Mouse (Mus musculus) macrophage (primary cell): ENCODE results near the gene Gfpt1. TPM values are rescaled to one million over a fixed set of nuclear protein-coding genes. Genes with fewer than 3 reads are reported as not detected.
"Not testable (repeated sequence)": the region's sequence is repeated elsewhere in the genome, so short reads cannot be mapped to it uniquely, and the experiment has no call there.

Experiments used
- H3K27ac ChIP-seq: fragments of 350-480 bp; formaldehyde crosslinking; 2 replicates; pipeline ENCODE4 v1.9.0; 2021
- H3K36me3 ChIP-seq: fragments of 350-480 bp; formaldehyde crosslinking; 2 replicates; pipeline ENCODE4 v1.9.0; 2021; ENCODE audit errors: inconsistent target
- H3K4me3 ChIP-seq: fragments of 350-480 bp; formaldehyde crosslinking; 2 replicates; pipeline ENCODE4 v1.9.0; 2021; ENCODE audit errors: inconsistent target
- H3K79me2 ChIP-seq: fragments of 350-480 bp; formaldehyde crosslinking; 2 replicates; pipeline ENCODE4 v1.9.0; 2021; ENCODE audit errors: inconsistent target
- WGBS: methylation state at CpG from one replicate; pipeline ENCODE4 v1.1.7; 2026; ENCODE audit warnings: inconsistent platforms; ENCODE audit not compliant: missing documents; 5-methylcytosine and 5-hydroxymethylcytosine counted together
- polyA plus RNA-seq: library from polyadenylated mRNA; stranded (reverse); fragments of 250-400 nt; gene quantifications from 3 replicates; pipeline ENCODE4 v1.2.4, GENCODE M21; 2018; ENCODE audit warnings: inconsistent platforms

Gene Gfpt1
- polyA plus RNA-seq, 1 experiment from 2014 or later: 30.0 TPM

- H3K36me3 ChIP-seq: peaks cover 33% of the 10 kb centered on the region; the same call in 1 of the 2 replicates
- no peak overlapping the region for H3K27ac ChIP-seq
- H3K4me3 ChIP-seq: no peak overlapping the region
Observed at GRCm38 (mm10) chr6:87028881-87029280, 13.8 kb upstream of the Gfpt1 start.

GRCm38 (mm10) chr6:87031310-87031709 is 11.3 kb upstream of the Gfpt1 start:
- not testable (repeated sequence) for H3K4me3 ChIP-seq, H3K79me2 ChIP-seq, H3K27ac ChIP-seq
- H3K36me3 ChIP-seq: peaks cover 15% of the 10 kb centered on the region; the same call in 1 of the 2 replicates
- WGBS: 91% methylated on average over 7 of the region's 7 CpGs

More at GRCm38 (mm10) chr6:87028881-87029280, 13.8 kb upstream of the Gfpt1 start:
- no peaks in the 10 kb centered on the region for H3K79me2 ChIP-seq

DNA sequence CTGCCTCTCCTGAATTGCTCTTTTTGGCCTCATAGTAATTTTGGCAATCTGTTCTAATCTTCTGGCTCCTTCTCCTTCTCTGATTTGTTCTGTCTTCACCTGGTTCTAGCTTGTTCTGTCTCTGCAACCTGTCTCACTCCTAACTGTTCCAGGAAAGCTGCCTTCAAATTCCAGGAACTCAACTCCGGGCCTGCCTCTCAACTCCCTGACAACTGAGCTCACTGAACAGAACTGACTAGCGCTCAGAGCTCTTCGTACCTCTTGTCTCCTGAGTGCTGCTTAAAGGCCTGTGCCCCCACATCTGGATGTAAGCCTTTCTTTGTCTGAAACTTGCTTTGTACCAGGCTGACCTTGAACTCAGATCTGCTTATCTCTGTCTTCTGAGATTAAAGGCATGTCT is 10.2 kb upstream of the Gfpt1 start:
- Histone ChIP-seq H3K79me2 (no peaks in the 10 kb centered on the region), H3K27ac (no peak overlapping the region), H3K36me3 (peaks cover 15% of the 10 kb centered on the region; the same call in 1 of the 2 replicates), H3K4me3 (no peak overlapping the region)
- 98% methylated on average over 3 of the region's 3 CpGs for WGBS

GRCm38 (mm10) chr6:87034395-87034794 is 8.3 kb upstream of the Gfpt1 start:
- H3K36me3 ChIP-seq: peaks cover 4% of the 10 kb centered on the region; the same call in 1 of the 2 replicates
- 90% methylated on average over 3 of the region's 3 CpGs for WGBS
- H3K79me2 ChIP-seq: no peaks in the 10 kb centered on the region
- no peak overlapping the region for H3K27ac ChIP-seq
- no peak overlapping the region for H3K4me3 ChIP-seq

GRCm38 (mm10) chr6:87037826-87038620 is 4.6 kb upstream of the Gfpt1 start:
- Histone ChIP-seq H3K27ac (0 out of 2 replicates have a peak overlapping the region, but pooled peaks have one; percentile 0), H3K4me3 (no peak overlapping the region), H3K36me3 (no peaks in the 10 kb centered on the region), H3K79me2 (peaks cover 2% of the 10 kb centered on the region; the same call in 1 of the 2 replicates)
- 29% methylated on average over 10 of the region's 10 CpGs for WGBS

DNA sequence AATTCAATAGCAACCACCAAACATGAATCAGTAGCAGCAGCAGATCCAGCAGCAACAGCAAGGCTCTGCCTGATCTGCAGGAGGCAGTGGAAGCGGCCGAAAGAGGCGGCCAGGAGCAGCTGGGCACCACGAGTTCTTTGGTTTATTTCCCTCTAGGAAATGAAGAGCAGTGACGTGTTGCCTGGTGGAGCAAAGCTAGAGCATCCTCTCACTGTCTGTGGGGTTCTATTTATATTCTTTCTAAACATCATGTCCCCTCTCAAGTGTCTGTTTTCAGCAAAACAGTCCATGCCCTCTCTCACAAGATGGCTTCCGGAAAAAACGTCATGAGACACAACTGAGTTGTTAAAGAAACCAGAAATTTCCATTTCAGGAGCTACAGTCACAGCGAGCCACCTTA is 3.5 kb upstream of the Gfpt1 start:
- WGBS: 93% methylated on average over 8 of the region's 8 CpGs
- no peaks in the 10 kb centered on the region for H3K36me3 ChIP-seq
- no peak overlapping the region for H3K27ac ChIP-seq
- no peak overlapping the region for H3K4me3 ChIP-seq
- H3K79me2 ChIP-seq: peaks cover 14% of the 10 kb centered on the region

DNA sequence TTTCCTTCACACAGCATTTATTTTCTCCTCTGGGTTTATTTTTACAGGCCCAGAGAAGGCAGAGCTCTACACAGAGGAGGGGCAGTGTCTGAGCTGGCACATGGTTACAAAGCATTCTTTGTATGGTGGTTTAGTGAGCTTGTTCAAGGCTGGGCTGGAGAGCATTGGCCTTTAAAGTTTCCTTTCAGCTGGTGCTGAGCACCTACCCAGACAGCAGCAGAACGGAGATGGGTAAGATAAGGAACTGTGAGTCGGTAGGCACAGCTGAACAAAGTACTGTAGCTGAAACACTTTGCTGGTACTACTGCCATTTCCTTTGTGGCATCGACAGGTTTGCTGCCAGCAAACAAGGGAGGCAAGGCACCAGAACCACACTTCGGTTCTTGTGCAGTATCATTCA is 1.7 kb upstream of the Gfpt1 start:
- no peak overlapping the region for H3K4me3 ChIP-seq
- no peaks in the 10 kb centered on the region for H3K36me3 ChIP-seq
- 55% methylated on average over 4 of the region's 4 CpGs for WGBS
- H3K27ac ChIP-seq: no peak overlapping the region
- H3K79me2 ChIP-seq: peaks cover 29% of the 10 kb centered on the region

DNA sequence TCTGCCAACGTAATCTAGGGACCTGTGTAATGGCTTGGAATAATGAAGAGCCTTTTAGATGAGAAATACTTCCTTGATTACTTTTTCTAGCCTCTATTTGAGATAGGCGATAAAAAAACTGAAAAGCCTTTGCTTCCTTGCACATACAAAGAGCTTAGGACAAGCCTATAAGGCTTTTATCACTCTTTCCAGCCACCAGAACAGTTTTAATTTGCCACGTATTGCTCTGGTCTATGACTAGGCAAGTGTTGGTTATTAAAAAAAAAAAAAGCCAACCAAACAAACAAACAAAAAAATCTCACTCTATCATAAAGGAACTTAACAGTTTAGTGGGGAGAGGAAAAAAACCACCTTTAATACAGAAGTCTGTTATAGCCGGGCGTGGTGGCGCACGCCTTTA is 1.2 kb upstream of the Gfpt1 start:
- Histone ChIP-seq H3K36me3 (no peaks in the 10 kb centered on the region), H3K27ac (0 out of 2 replicates have a peak overlapping the region, but pooled peaks have one; percentile 83), H3K79me2 (peaks cover 34% of the 10 kb centered on the region), H3K4me3 (no peak overlapping the region)
- WGBS: 76% methylated on average over 5 of the region's 7 CpGs

DNA sequence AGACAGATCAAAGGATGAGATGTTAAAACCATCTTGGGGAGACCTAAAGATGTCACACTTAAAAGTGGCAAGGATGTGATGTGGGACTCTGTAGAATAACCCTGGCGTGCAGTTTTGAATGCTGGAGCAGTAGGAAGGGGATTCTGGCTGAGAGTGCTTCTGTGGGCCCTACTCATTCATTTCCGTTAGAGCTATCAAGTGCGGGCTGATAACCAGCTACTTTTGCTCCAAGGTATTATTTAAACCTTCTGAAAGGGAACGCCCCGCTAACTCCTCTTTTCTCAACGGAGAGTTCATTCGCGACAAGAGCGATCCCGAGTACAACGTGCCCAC is 676 bp upstream of the Gfpt1 start:
- Histone ChIP-seq H3K4me3 (peak overlapping the region; percentile 48), H3K36me3 (no peaks in the 10 kb centered on the region), H3K27ac (peak overlapping the region; percentile 83), H3K79me2 (peaks cover 37% of the 10 kb centered on the region)
- 2% methylated on average over 11 of the region's 11 CpGs for WGBS

DNA sequence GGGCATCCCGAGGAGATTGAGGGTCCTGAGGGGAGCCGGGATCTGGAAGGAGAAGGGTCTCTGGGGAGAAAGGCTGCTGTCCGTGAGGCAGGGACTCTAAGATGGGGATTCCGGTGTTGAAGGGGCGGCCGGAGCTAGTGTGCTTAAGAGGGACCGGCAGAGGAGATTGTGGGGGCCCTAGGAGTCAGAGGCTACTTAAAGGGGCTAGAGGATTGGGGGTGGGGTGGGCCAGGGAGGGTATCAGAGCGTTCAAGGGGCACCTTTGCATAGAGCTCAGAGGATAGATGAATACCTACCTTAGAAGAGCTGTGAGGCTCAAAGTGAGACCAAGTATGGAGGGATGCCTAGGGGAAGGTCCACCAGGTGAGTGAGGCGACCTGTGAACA is 478 bp downstream of the Gfpt1 start:
- Histone ChIP-seq H3K4me3 (peak overlapping the region; percentile 89), H3K79me2 (peaks cover 43% of the 10 kb centered on the region), H3K27ac (peak overlapping the region; percentile 47), H3K36me3 (no peaks in the 10 kb centered on the region)
- 4% methylated on average over 9 of the region's 9 CpGs for WGBS

DNA sequence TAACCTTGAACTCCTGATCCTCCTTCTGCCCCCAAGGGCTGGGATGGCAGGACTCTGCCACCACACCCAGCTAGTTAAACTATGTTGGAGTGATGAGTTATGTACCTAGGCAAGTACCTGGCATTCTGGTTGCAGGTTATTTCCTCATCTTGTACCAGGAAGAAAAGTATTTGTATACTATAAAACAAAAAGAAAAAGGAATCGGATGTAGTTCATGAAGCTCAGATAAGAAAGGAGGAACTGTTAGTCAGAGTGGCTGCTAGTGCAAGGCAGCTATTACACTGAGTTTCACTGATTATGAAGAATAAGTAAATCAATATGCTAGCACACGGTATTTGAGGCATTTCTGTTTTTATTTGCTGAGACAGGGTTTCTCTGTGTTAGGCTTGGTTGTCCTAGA is 2.2 kb downstream of the Gfpt1 start:
- 51% methylated on average over 2 of the region's 2 CpGs for WGBS
- Histone ChIP-seq H3K27ac (no peak overlapping the region), H3K4me3 (no peak overlapping the region), H3K79me2 (peaks cover 49% of the 10 kb centered on the region), H3K36me3 (no peaks in the 10 kb centered on the region)

- Histone ChIP-seq H3K79me2 (peaks cover 49% of the 10 kb centered on the region), H3K4me3 (no peak overlapping the region), H3K36me3 (no peaks in the 10 kb centered on the region), H3K27ac (no peak overlapping the region)
- WGBS: 97% methylated on average over 3 of the region's 3 CpGs
Observed at GRCm38 (mm10) chr6:87045507-87045906, 2.9 kb downstream of the Gfpt1 start.

- not testable (repeated sequence) for H3K27ac ChIP-seq, H3K4me3 ChIP-seq
- peaks cover 40% of the 10 kb centered on the region for H3K79me2 ChIP-seq
- 95% methylated on average over 6 of the region's 7 CpGs for WGBS
- H3K36me3 ChIP-seq: peaks cover 19% of the 10 kb centered on the region
Observed at GRCm38 (mm10) chr6:87048712-87049111, 6.1 kb downstream of the Gfpt1 start.

DNA sequence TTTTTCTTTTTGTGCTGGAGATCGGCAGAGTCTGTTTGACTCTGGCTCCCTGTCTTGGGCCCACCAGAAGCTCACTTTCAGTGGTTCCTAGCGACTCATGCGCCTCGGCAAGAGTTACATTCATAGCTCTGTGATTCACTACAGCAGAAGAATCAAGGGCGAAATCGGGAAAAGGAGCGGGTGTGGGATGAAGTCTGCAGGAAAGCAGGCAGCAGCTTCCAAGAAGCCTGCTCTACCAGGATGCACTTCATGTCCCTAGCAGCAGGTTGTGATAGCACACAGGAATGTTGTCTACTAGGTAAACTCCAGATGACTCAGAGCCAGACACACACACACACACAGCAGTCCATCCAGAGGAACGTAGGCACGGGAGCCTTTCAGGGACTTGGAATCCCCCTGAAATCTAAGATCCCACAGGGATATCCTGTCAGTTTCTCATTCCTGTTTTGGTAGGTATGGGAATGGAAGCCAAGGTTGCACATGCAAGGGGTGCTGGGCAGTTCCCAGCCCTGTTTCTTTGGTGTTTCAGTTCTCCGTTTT is 9.3 kb downstream of the Gfpt1 start:
- Histone ChIP-seq H3K36me3 (peaks cover 50% of the 10 kb centered on the region), H3K4me3 (no peak overlapping the region), H3K79me2 (peaks cover 12% of the 10 kb centered on the region; the same call in 1 of the 2 replicates), H3K27ac (no peak overlapping the region)
- WGBS: 94% methylated on average over 10 of the region's 10 CpGs

DNA sequence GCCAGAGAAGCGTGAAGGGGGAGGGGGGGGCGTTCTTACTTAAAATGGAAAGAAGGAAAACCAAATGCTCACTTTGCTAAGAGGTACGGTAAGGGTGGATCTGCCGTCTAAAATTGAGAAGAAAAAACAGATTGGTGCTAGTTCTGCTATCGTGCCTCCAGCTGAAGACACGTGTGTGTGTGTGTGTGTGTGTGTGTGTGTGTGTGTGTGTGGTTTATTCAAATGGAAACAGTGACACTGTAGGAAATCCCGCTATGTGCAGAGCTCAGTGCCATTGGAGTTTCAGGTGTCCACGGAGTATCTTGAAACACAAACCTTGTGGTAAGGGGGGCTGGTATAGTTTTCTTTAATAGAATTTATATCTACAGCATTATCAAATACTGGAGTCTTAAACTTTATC is 11.5 kb downstream of the Gfpt1 start:
- H3K4me3 ChIP-seq: no peak overlapping the region
- no peaks in the 10 kb centered on the region for H3K79me2 ChIP-seq
- H3K27ac ChIP-seq: no peak overlapping the region
- peaks cover 72% of the 10 kb centered on the region for H3K36me3 ChIP-seq
- 89% methylated on average over 7 of the region's 8 CpGs for WGBS
